Mouse (Mus musculus) ES-CJ7 (cell line): Measurements from ENCODE around the gene Usf1.
A peak's percentile ranks its signal among the peaks of the same experiment; 100 is the strongest.

ENCODE experiments used
- DNase-seq: peaks from one replicate; pipeline ENCODE4 v3.0.0; 2011; ENCODE audit warnings: low read depth, low spot score

Gene Usf1

GRCm38 (mm10) chr1:171418660-171419059 lies 7.5 kb downstream of the Usf1 start, which contains the start of gene Tstd1:
Tstd1 (plus strand) TSS chr1:171418872.
- DNase-seq = no peak

- no peak for DNase-seq
Measured at GRCm38 (mm10) chr1:171419291-171419882, 8.3 kb downstream of the Usf1 start.

- no peak for DNase-seq
Measured at GRCm38 (mm10) chr1:171419905-171420304, 8.8 kb downstream of the Usf1 start.

- DNase-seq = no peak
Measured at GRCm38 (mm10) chr1:171422504-171423095, 11.5 kb downstream of the Usf1 start.

GRCm38 (mm10) chr1:171424638-171425037 lies 13.5 kb downstream of the Usf1 start:
- DNase-seq = no peak

- no peak for DNase-seq
Measured at GRCm38 (mm10) chr1:171425126-171425525, 14.0 kb downstream of the Usf1 start.

- DNase-seq = no peak
Measured at GRCm38 (mm10) chr1:171432158-171432557, 21.0 kb downstream of the Usf1 start.

GRCm38 (mm10) chr1:171435288-171435814 lies 24.2 kb downstream of the Usf1 start:
- no peak for DNase-seq

GRCm38 (mm10) chr1:171435974-171436373 lies 24.9 kb downstream of the Usf1 start:
- no peak for DNase-seq

GRCm38 (mm10) chr1:171437264-171438013 lies 26.3 kb downstream of the Usf1 start, which contains the start of gene F11r:
F11r (plus strand) TSS chr1:171437535.
- DNase-seq = peak; percentile 98

- DNase-seq = no peak
Measured at GRCm38 (mm10) chr1:171438014-171438670, 27.0 kb downstream of the Usf1 start.

GRCm38 (mm10) chr1:171439072-171439471 lies 28.0 kb downstream of the Usf1 start:
- no peak for DNase-seq

GRCm38 (mm10) chr1:171440025-171440725 lies 29.1 kb downstream of the Usf1 start:
- no peak for DNase-seq

- no peak for DNase-seq
Measured at GRCm38 (mm10) chr1:171441466-171442412, 30.6 kb downstream of the Usf1 start.

- no peak for DNase-seq
Measured at GRCm38 (mm10) chr1:171442413-171442760, 31.3 kb downstream of the Usf1 start.

- peak; percentile 59 for DNase-seq
Measured at GRCm38 (mm10) chr1:171445050-171445449, 33.9 kb downstream of the Usf1 start.

GRCm38 (mm10) chr1:171446854-171447253 lies 35.7 kb downstream of the Usf1 start:
- DNase-seq = no peak

- DNase-seq = no peak
Measured at GRCm38 (mm10) chr1:171447692-171448091, 36.6 kb downstream of the Usf1 start.

GRCm38 (mm10) chr1:171450062-171450461 lies 38.9 kb downstream of the Usf1 start:
- no peak for DNase-seq

GRCm38 (mm10) chr1:171451001-171451400 lies 39.9 kb downstream of the Usf1 start:
- DNase-seq = no peak
